Mouse (Mus musculus) heart, adult 2 months (tissue): Measurements from ENCODE around the gene Rrm1.

Experiments
- CTCF ChIP-seq: fragments of 200-600 bp; IDR thresholded peaks from 2 replicates; pipeline ENCODE4 v1.8.1; 2022; ENCODE audit warnings: antibody characterized with exemption, mild to moderate bottlenecking, moderate library complexity
- EP300 ChIP-seq: fragments of 200-500 bp; IDR thresholded peaks from 2 replicates; pipeline ENCODE4 v1.6.1; 2011; ENCODE audit warnings: low read depth, low read length, control low read depth; ENCODE audit not compliant: insufficient read depth
- POLR2A ChIP-seq: fragments of 200-500 bp; IDR thresholded peaks from 2 replicates; pipeline ENCODE4 v1.6.1; 2011; ENCODE audit warnings: mild to moderate bottlenecking, low read depth, low read length, control low read depth; ENCODE audit not compliant: insufficient read depth

DNA sequence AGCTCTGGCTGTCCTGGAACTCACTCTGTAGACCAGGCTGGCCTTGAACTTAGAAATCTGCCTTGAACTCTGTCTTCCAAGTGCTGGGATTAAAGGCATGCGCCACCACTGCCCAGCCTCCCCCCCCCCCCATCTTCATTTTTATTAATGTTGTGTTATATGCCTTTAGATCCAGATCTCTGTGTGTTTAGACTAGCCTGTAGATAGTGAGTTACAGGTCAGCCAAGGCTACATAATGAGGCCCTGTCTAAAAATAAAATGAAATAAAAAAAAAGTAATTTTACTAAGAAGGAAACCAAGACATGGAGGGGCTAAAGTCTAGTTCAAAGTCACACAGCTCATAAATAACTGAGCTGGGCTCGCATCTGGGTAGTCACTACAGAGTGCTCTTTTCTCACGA lies 37.4 kb downstream of the Rrm1 start:
- TF ChIP-seq CTCF (no peak), EP300 (no peak), POLR2A (no peak)
